Mouse (Mus musculus) stomach, embryonic 14.5 days (tissue): ENCODE data around the gene Cars. TPM values are rescaled to one million over a fixed set of nuclear protein-coding genes. Genes with fewer than 3 reads are reported as not detected.
A peak's percentile ranks its signal among the peaks of the same experiment; 100 is the strongest.

Source experiments
- ATAC-seq: fragments of 200-750 bp; cut with Nextera tagmentation; 2 replicates; pipeline ENCODE4 v1.8.0; 2017; ENCODE audit warnings: low read depth, moderate TSS enrichment; ENCODE audit not compliant: insufficient number of reproducible peaks, insufficient read depth, low FRiP score
- H3K27ac ChIP-seq: fragments of 300-500 bp; sonication (generic); 2 replicates; pipeline ENCODE4 v1.5.1; 2014; ENCODE audit warnings: mild to moderate bottlenecking, low read length, moderate library complexity, mixed read lengths
- H3K27me3 ChIP-seq: fragments of 300-500 bp; sonication (generic); 2 replicates; pipeline ENCODE4 v1.6.1; 2014; ENCODE audit warnings: low read length, control low read depth, mixed read lengths; ENCODE audit not compliant: control insufficient read depth, insufficient read depth
- H3K36me3 ChIP-seq: fragments of 300-500 bp; sonication (generic); 2 replicates; pipeline ENCODE4 v1.6.1; 2014; ENCODE audit warnings: mild to moderate bottlenecking, control low read depth, low read length, moderate library complexity, mixed read lengths; ENCODE audit not compliant: control insufficient read depth, insufficient read depth
- H3K4me1 ChIP-seq: fragments of 300-500 bp; sonication (generic); 2 replicates; pipeline ENCODE4 v1.6.1; 2014; ENCODE audit warnings: low read length, control low read depth, mixed read lengths; ENCODE audit not compliant: control insufficient read depth, insufficient read depth
- H3K4me2 ChIP-seq: fragments of 300-500 bp; sonication (generic); replicated peaks from 2 replicates; pipeline ENCODE4 v1.6.1; 2014; ENCODE audit warnings: low read depth, low read length, control low read depth
- H3K4me3 ChIP-seq: fragments of 300-500 bp; sonication (generic); 2 replicates; pipeline ENCODE4 v1.5.1; 2014; ENCODE audit warnings: low read depth, low read length, control low read depth
- H3K9ac ChIP-seq: fragments of 300-500 bp; sonication (generic); replicated peaks from 2 replicates; pipeline ENCODE4 v1.6.1; 2014; ENCODE audit warnings: low read depth, mild to moderate bottlenecking, control low read depth, low read length, moderate library complexity, mixed read lengths
- H3K9me3 ChIP-seq: fragments of 300-500 bp; sonication (generic); 2 replicates; pipeline ENCODE4 v1.6.1; 2016; ENCODE audit warnings: low read depth, low read length, control low read depth; ENCODE audit not compliant: control insufficient read depth
- WGBS: fragments of 180-500 bp; shearing (Covaris S2); extraction: QIAGEN DNeasy Blood & Tissue Kit; methylation state at CpG from one replicate; pipeline ENCODE4 v1.1.7; 2014; 5-methylcytosine and 5-hydroxymethylcytosine counted together
- polyA plus RNA-seq: library from polyadenylated mRNA; unstranded; fragments of >200 nt; fragmentation: Nextera tagmentation; extraction: Ambion mirVana; gene quantifications from 2 replicates; pipeline ENCODE4 v1.2.1, GENCODE M21; 2014

Gene Cars
- polyA plus RNA-seq, 1 experiment from 2014 or later, result 58.1 TPM

DNA sequence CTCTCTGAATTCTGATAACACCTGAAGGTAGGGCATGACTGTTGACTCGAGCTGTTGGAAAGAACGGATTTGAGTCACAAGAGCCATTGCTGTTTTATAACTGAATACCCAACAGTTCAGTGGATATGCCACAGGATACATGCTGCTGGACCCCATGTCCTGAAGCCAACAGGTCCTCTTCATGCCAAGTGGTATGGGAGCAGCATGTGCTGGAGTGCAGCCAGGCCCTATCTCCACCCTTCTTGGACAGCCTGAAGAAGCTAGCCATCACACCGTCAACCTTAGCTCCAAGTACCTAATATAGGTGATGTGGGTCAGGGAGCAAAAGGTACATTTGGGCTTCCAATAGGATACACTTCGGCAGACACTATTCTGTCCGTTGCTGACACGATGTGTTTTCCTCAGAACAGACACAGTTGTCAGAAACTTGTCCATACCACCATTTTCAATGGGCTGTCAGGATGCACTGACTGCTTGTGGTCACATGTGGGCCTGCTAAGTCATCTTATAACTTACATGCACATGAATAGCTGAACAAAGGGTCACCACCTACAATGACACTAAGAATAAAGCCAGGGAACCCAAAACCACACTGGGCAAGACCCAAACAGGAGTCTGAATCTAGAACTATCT lies 34.8 kb downstream of the Cars start:
- Histone ChIP-seq H3K27me3 (no peaks in the 10 kb centered on the region), H3K36me3 (peaks cover 78% of the 10 kb centered on the region), H3K9me3 (no peaks in the 10 kb centered on the region), H3K9ac (no peak overlapping the region), H3K4me1 (no peaks in the 10 kb centered on the region), H3K4me2 (no peak overlapping the region), H3K4me3 (no peak overlapping the region), H3K27ac (no peak overlapping the region)
- WGBS, result 90% methylated on average over 6 of the region's 6 CpGs
- no peak for ATAC-seq

DNA sequence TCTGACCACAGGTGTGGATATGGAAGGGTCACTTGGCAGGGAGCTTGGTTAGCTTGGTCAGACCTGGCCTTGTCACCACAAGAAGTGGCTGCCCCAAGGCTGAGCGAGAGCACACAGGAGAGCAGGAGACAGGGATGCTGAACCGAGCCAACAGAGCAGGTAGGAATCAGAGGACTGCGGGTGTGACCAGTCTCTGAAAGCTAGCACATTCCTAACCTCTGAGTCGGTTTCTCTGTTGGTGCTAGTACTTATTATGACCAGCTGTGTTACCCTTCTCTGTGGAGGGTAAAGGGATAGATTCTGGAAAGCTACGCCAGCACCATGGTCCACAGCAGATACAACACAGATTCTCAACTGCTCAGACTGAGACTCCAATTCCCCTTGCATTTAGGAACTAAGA lies 36.1 kb downstream of the Cars start:
- Histone ChIP-seq H3K4me2 (no peak overlapping the region), H3K36me3 (peaks cover 69% of the 10 kb centered on the region), H3K9ac (no peak overlapping the region), H3K9me3 (no peaks in the 10 kb centered on the region), H3K27ac (no peak overlapping the region), H3K27me3 (no peaks in the 10 kb centered on the region), H3K4me1 (no peaks in the 10 kb centered on the region), H3K4me3 (no peak overlapping the region)
- ATAC-seq, result no peak
- WGBS, result 87% methylated on average over 5 of the region's 5 CpGs

DNA sequence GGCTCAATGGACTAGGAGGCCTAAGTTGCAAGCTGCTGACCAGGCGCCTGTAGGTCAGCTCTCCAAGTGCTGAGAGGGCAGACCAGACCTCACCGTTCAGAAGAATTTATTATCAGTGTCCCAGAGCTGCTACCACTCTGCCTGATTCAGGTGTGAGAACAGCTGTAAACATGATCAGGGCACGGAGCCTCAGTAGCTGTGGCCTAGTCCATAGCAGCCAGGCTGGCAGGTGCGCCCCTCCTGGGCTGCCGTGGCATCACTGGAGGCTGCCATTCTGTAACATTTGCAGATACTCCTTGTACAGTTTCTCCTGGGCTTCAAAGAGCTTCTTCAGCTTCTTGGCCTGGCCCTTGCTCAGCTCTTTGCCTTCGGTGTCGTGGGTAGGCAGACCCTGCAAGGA lies 42.3 kb downstream of the Cars start:
- H3K9ac ChIP-seq, result no peak overlapping the region
- H3K4me1 ChIP-seq, result no peaks in the 10 kb centered on the region
- no peaks in the 10 kb centered on the region for H3K9me3 ChIP-seq
- H3K27me3 ChIP-seq, result no peaks in the 10 kb centered on the region
- no peak overlapping the region for H3K4me2 ChIP-seq
- H3K27ac ChIP-seq, result no peak overlapping the region
- WGBS, result 94% methylated on average over 7 of the region's 7 CpGs
- ATAC-seq, result no peak
- H3K4me3 ChIP-seq, result no peak overlapping the region
- peaks cover 43% of the 10 kb centered on the region for H3K36me3 ChIP-seq

DNA sequence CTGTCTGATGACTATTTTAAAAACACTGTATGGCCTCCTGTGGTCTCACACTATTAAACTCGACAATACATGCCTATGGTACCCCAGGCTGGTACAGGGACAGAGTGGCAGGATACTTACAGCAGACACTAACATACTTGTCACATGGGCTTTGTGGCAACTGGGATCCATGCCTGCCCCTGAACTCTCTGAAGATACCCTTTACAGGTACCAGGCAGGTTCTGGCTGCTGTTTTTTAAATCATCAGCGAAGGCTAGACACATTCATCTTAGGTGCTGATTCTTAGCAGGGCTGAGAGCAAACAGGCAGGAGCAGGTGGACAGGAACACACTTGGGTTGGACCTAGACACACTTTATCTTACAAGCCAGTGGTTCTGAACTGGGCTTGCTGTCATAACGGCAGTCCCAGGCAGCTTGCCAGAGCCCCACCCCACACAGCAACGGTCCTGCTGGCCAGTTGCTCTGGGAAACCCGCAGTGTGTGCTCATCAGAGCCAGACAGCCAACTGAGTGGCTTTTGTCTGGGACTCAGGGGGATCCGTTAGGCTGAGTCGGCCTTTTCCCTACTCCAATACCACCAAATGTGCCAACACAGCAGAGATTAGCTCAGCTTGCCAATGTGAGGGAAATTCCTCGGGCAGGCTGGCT lies 42.8 kb downstream of the Cars start:
- no peaks in the 10 kb centered on the region for H3K27me3 ChIP-seq

DNA sequence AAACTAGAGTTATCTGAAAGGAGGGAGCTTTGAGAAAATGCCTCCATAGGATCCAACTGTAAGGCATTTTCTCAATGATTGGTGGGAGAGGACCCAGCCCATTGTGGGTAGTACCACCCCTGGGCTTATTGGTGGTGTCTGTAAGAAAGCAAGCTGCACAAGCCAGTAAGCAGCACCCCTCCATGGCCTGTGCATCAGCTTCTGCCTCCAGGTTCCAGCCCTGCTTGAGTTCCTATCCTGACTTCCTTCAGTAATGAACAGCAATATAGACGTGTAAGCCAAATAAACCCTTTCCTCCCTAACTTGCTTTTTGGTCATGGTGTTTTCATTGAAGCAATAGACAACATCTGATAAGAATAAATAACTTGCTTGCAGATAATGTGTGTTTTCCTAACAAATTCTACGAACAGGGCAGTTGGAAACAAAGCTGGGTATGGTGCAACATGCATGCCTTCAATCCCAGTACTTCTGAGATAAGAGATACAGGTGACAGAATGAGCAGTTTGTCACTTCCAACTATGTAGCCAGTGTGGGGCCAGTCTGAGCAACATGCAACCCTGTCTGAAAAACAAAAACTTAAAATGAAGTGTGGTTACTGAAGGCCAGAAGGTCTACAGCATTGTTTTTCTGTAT lies 50.2 kb downstream of the Cars start:
- ATAC-seq, result no peak
- Histone ChIP-seq H3K9me3 (no peaks in the 10 kb centered on the region), H3K9ac (peak overlapping the region; percentile 45), H3K27me3 (no peaks in the 10 kb centered on the region), H3K27ac (peak overlapping the region; percentile 87), H3K4me3 (peak overlapping the region; percentile 95), H3K36me3 (peaks cover 7% of the 10 kb centered on the region; the same call in 1 of the 2 replicates), H3K4me2 (peak overlapping the region; percentile 80), H3K4me1 (peaks cover 8% of the 10 kb centered on the region; the same call in 1 of the 2 replicates)
- 30% methylated on average over 2 of the region's 2 CpGs for WGBS

More for the DNA sequence above, 42.8 kb downstream of the Cars start:
- Histone ChIP-seq H3K4me2 (no peak overlapping the region), H3K9ac (no peak overlapping the region), H3K36me3 (peaks cover 39% of the 10 kb centered on the region), H3K4me1 (no peaks in the 10 kb centered on the region), H3K27ac (no peak overlapping the region), H3K9me3 (no peaks in the 10 kb centered on the region), H3K4me3 (no peak overlapping the region)
- no peak for ATAC-seq
- WGBS, result 84% methylated on average over 8 of the region's 8 CpGs

DNA sequence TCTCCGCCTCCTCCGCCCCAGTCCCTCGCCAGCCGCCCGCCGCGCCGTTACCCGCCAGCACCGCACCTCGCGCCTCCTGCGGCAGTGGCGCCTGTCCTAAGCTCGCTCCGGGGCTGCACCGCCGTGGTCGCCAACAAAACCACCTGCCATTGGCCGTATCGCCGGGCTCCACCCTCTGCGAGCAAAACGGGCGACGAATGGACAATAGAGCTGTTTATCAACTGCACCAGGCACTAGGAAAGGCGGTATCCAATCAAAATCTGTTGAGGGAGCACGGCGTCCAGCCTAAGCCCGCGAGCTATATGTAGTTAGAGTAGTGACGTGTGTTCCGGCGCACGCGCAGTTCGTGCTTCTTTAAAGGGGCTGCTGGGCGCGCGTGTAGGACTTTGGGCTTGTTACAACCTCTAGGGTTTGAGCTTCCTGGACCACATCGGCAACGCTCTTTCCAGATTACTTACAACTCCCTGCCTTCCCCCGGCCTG lies 50.9 kb downstream of the Cars start, which contains the start of gene Nap1l4:
Nap1l4 (minus strand) TSS at position 131 of the 482 bp plus-strand sequence.
- no peaks in the 10 kb centered on the region for H3K27me3 ChIP-seq
- peaks cover 5% of the 10 kb centered on the region; the same call in 1 of the 2 replicates for H3K36me3 ChIP-seq
- H3K27ac ChIP-seq, result peak within 1 kb of the TSS; percentile 91
- peak within 1 kb of the TSS; percentile 80 for H3K4me2 ChIP-seq
- peak; percentile 100 for ATAC-seq
- H3K4me3 ChIP-seq, result peak within 1 kb of the TSS; percentile 95
- under 1% methylated on average over 42 of the region's 43 CpGs for WGBS
- peak within 1 kb of the TSS; percentile 90 for H3K9ac ChIP-seq
- no peaks in the 10 kb centered on the region for H3K9me3 ChIP-seq
- peaks cover 8% of the 10 kb centered on the region; the same call in 1 of the 2 replicates for H3K4me1 ChIP-seq

DNA sequence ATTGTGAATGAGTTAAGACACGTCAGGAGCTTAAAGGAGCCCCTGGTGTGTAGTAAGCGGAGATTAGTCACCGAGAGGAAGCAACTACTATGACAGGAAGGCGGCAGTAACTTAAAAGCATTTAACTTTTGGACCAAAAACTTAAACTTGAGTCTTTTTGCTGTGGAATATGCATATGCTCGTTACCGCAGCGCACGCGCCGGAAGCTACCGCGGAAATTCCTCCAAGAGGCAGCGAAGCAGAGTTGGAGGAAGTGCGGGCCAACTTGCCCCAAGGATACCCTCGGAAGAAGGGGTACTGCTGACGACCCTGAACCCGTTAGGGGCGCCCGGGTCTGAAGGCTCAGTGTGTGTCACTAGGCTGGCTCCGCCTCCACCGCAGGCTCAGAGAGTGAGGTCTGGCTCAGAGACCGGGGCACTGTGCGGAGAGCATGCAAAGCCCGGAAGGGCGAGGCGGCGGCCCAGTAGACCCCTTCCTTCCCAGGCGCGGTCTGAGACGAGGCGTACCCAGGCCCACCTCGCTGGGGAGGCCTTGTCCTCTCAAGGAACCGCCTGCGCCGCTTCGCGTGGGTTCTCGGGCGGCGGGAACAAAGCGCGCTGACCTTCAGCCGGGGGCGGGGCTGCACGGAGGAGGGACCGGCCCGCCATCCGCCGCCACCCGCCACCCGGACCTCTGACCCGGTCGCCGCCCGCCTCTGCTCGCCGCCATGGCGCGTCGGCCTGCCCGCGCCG lies 51.5 kb downstream of the Cars start:
- 0 out of 2 replicates have a peak, but pooled peaks cover 5% of the 10 kb centered on the region for H3K36me3 ChIP-seq
- H3K9me3 ChIP-seq, result no peaks in the 10 kb centered on the region
- H3K27me3 ChIP-seq, result no peaks in the 10 kb centered on the region
- under 1% methylated on average over 39 of the region's 63 CpGs for WGBS
- H3K27ac ChIP-seq, result peak overlapping the region; percentile 91
- peak overlapping the region; percentile 95 for H3K4me3 ChIP-seq
- peak overlapping the region; percentile 90 for H3K9ac ChIP-seq
- peak; percentile 60 for ATAC-seq
- peaks cover 13% of the 10 kb centered on the region; the same call in 1 of the 2 replicates for H3K4me1 ChIP-seq
- peak overlapping the region; percentile 75 for H3K4me2 ChIP-seq

DNA sequence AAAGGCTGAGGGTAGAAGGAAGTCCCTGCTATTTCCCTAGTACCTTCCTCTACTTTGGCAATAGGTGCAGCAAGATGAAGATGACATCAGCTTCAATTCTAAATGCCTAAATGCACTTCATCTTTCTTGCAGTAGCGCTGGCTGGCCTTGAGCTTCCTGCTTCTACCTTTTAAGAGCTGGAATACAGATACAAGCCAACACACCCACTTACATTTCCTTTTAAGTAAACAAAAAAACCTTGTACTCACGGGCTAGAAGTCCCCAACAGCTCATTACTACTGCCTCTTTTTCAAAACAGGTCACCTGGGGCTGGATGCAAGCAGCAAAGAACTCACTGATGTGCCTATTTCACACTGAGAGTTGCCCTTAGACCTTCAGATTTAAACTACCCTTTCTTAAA lies 53.3 kb downstream of the Cars start:
- no peak overlapping the region for H3K4me3 ChIP-seq
- H3K27me3 ChIP-seq, result no peaks in the 10 kb centered on the region
- H3K9ac ChIP-seq, result no peak overlapping the region
- no peaks in the 10 kb centered on the region for H3K9me3 ChIP-seq
- 47% methylated on average over 2 of the region's 2 CpGs for WGBS
- no peak overlapping the region for H3K27ac ChIP-seq
- ATAC-seq, result no peak
- H3K4me1 ChIP-seq, result peaks cover 18% of the 10 kb centered on the region; the same call in 1 of the 2 replicates
- peaks cover 5% of the 10 kb centered on the region; the same call in 1 of the 2 replicates for H3K36me3 ChIP-seq
- H3K4me2 ChIP-seq, result 0 out of 2 replicates have a peak overlapping the region, but pooled peaks have one; percentile 20
